Mouse (Mus musculus) heart, adult 11 months (tissue): ENCODE data around the gene Nuak1.
"Not testable (repeated sequence)": the region's sequence is repeated elsewhere in the genome, so short reads cannot be mapped to it uniquely, and the experiment has no call there.

ENCODE experiments used
- DNase-seq: peaks from one replicate; pipeline ENCODE4 v3.0.0; 2022

The Nuak1 gene

GRCm38 (mm10) chr10:84440541-84441433, at the start of gene Nuak1:
Nuak1 (minus strand) TSS chr10:84440597.
- DNase-seq, result peak; percentile 99

- no peak for DNase-seq
These were observed 49.7 kb upstream of the Nuak1 start for GRCm38 (mm10) chr10:84490115-84490514.

- DNase-seq, result peak; percentile 93
These were observed 47.9 kb upstream of the Nuak1 start for GRCm38 (mm10) chr10:84488315-84488714.

- DNase-seq, result no peak
These were observed 44.3 kb upstream of the Nuak1 start for GRCm38 (mm10) chr10:84484661-84485060.

GRCm38 (mm10) chr10:84483553-84483952, 43.2 kb upstream of the Nuak1 start:
- no peak for DNase-seq

GRCm38 (mm10) chr10:84483069-84483468, 42.7 kb upstream of the Nuak1 start:
- no peak for DNase-seq

GRCm38 (mm10) chr10:84482418-84482817, 42.0 kb upstream of the Nuak1 start:
- DNase-seq, result not testable (repeated sequence)

- no peak for DNase-seq
These were observed 40.9 kb upstream of the Nuak1 start for GRCm38 (mm10) chr10:84481327-84481671.

GRCm38 (mm10) chr10:84480667-84481326, 40.4 kb upstream of the Nuak1 start:
- peak; percentile 95 for DNase-seq

- DNase-seq, result no peak
These were observed 39.7 kb upstream of the Nuak1 start for GRCm38 (mm10) chr10:84480146-84480545.

- no peak for DNase-seq
These were observed 37.2 kb upstream of the Nuak1 start for GRCm38 (mm10) chr10:84477613-84478076.

- no peak for DNase-seq
These were observed 36.7 kb upstream of the Nuak1 start for GRCm38 (mm10) chr10:84477045-84477612.

- DNase-seq, result no peak
These were observed 27.3 kb upstream of the Nuak1 start for GRCm38 (mm10) chr10:84467555-84468164.

- DNase-seq, result no peak
These were observed 25.1 kb upstream of the Nuak1 start for GRCm38 (mm10) chr10:84465511-84465910.

- no peak for DNase-seq
These were observed 20.2 kb upstream of the Nuak1 start for GRCm38 (mm10) chr10:84460420-84461101.

- DNase-seq, result no peak
These were observed 17.7 kb upstream of the Nuak1 start for GRCm38 (mm10) chr10:84458094-84458493.

- DNase-seq, result no peak
These were observed 17.1 kb upstream of the Nuak1 start for GRCm38 (mm10) chr10:84457539-84457938.

- no peak for DNase-seq
These were observed 16.4 kb upstream of the Nuak1 start for GRCm38 (mm10) chr10:84456632-84457320.

GRCm38 (mm10) chr10:84451883-84452282, 11.5 kb upstream of the Nuak1 start:
- DNase-seq, result peak; percentile 84

- no peak for DNase-seq
These were observed 10.3 kb upstream of the Nuak1 start for GRCm38 (mm10) chr10:84450654-84451053.

- no peak for DNase-seq
These were observed 9.3 kb upstream of the Nuak1 start for GRCm38 (mm10) chr10:84449733-84450132.

- peak; percentile 92 for DNase-seq
These were observed 7.0 kb upstream of the Nuak1 start for GRCm38 (mm10) chr10:84447411-84447821.
